Mouse (Mus musculus) cerebellum, postnatal 25 days (tissue): ENCODE data around the gene Dnajc17.

ENCODE experiments used
- DNase-seq, 2 experiments: peaks; one replicate each; pipeline ENCODE4 v3.0.0; 2021; ENCODE audit warnings: mixed read lengths in 2 of 2

Gene Dnajc17

DNA sequence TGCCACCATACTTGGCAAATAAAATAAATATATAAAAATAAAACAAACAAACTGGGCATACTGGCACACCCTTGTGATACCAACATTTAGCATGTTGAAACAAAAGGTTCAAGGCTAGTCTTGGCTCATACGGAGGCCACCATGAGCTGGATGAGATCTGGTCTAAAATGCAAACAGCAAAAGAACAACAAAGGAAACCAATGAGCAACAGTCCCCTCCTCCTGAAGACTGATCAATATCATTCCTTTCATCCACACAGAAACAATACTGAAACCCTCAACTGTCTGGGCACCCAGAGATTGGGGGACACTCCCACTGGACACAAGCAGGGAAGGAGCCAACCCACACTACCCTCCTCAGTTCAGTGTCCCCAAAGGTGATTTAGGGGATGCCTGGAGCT lies 11.1 kb downstream of the Dnajc17 start:
- no peak for DNase-seq

DNA sequence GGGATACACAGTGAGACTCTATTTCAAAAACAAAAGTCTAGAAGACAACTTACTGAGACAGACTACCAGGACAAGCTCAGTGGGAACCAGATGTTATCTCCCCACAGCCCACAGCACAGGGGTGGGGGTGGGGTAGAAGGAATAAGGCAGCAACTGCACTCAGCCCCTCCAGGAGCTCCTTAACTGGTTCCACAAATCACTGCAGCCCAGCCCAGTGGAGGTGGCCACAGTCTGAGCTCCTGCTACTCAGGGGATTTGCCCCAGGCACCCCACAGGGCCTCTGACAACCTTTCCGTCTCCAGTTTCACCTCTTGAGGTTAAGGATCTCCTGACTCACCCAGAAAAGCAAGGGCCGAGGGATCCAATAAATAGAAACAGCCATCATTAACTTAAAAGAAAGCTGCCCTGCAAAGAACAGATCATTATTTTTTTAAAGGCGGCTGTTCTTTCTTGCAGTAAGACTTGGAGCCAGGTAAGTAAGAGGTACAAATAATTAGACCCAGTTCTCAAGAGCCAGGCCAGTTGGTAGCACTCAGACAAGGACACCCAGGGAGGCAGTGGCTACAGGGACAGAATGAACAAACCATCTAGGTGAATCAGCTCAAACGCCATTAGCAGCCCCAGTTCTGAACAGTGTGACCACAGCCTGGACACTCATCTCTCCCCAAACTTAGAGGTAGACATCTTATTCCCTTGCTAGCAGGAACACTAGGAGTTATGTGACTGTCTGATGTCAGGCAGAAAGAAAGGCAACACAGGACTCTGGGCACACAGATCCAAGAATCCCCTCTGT lies 12.1 kb downstream of the Dnajc17 start:
- DNase-seq: no peak

DNA sequence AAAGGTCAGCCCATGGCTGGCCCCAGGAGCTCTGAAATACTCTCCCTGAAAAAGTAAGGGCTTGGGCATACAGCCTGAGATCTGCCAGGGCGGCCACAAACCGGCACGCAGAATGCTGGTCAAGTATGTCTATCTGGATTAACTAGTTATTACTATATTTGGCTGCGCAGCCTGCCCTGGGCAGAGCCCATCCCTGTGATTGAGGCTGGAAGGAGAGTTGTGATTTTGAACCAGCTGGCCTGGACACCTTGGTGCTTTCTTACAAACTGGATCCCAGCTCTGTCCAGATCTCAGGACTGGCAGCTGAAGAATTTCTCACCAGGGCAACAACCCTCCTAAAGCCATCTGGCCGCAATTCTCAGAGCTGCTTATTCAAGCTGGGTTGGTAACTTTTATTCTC lies 14.5 kb downstream of the Dnajc17 start:
- peak; percentile 19 to 28 for DNase-seq

DNA sequence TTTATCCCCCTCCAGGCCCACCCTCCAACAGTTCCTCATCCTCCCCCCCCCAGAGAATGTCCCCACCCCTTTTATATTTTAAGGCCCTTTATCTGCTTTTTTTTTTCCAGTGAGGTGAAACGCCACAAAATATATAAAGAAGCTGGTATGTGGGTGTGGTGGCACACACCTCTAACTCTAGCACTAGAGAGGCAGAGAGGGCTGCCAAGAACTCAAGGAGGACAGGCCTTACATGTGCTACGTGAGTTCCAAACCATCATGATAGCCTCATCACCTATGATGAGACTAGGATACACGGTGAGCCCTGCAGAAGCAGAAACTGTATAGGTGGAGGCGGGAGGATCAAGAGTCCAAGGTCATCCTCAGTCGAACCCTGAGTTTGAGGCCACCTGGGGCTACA lies 17.6 kb downstream of the Dnajc17 start:
- no peak for DNase-seq

DNA sequence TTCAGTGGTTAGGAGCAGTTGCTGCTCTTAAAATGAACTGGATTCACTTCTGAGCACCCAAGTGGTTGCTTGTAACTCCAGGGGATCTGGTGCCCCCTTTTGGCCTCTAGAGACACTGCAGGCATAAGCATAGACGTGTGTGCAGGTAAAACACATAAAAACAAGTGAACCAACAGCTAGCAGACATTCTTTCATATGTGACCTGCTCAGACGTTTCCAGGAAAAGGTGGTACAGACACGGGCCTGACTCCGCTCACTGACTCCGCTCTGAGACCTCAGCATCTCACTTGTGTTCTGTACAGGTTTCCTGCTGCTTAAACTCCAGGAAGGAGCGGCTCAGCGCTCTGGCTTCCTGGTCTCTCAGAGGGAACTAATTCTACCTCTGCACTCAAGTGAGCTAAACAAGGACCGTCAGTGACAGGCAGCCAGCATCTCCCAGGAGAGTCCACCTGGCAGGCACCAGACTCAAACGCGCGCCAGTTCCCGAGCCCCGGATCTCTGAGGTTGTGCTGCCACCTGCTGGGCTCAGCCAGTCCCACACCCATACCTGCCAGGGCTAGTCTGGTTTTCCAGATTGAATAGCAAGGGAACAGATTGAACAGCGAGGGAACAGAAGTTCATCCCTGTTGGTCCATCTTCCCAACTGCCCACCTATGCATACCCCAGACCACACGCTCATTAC lies 19.4 kb downstream of the Dnajc17 start:
- DNase-seq: peak; percentile 94 to 95

DNA sequence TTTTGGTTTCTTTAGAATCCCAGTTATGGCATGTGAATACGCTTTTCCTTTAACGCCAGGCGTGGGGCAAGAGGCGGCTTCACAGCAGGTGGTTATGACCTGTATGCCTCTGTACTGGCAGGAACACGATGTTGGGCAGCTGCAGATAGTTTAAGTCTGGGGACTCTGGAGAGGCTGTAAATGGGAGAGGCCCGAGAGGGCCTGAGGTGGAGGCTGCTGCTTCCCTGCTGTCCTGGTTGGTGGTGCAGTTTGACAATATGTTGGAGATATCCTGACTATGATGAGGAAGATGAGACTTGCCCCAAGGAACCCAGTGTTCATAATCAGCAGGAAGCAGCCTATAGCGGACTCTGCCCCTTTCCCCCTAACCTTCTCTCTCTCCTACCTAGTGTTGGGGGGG lies 25.7 kb downstream of the Dnajc17 start:
- DNase-seq: no peak

DNA sequence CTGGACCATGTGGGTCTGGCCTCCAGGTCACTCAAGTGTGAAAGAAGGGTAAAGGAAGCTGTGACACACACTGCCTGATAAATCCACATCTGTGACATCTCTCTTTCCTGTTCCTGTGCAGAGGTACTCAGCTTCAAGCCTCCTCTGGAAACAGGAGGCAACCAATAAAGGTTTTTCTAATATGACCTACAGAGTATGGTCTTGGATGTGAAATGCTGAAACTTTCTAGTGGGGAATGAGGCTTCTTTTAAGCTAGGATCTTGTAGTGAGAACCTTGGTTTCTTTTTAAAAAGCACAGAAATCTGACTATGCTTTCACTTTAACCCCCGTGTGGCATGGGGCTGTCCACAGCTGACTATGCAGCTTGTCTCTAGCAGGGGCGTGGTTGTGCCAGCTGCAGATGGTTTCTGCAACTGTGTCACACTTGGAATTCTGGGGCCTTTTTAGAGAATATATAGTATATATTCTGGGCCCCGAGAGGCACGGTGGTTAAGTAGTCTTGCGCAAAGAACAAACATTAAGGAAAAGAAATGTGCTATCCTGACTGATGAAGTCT lies 31.1 kb downstream of the Dnajc17 start:
- DNase-seq: no peak

DNA sequence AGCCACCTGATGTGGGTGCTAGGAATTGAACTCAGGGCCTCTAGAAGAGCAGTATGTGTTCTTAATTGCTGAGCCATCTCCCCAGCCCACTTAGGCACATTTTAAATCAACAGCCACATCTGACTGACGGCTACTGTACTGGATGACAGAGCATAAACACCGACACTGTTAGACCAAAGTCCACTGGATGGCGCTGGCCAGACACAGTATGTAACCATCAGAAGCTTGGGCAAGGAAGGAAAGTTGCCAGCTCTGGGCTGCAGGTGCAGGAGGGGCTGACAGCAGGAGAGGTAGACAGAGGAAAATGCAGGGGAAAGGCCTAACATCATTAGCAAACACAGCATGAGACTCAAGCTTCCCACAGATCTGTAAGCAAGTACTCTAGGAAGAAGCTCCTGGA lies 31.8 kb downstream of the Dnajc17 start:
- no peak for DNase-seq

DNA sequence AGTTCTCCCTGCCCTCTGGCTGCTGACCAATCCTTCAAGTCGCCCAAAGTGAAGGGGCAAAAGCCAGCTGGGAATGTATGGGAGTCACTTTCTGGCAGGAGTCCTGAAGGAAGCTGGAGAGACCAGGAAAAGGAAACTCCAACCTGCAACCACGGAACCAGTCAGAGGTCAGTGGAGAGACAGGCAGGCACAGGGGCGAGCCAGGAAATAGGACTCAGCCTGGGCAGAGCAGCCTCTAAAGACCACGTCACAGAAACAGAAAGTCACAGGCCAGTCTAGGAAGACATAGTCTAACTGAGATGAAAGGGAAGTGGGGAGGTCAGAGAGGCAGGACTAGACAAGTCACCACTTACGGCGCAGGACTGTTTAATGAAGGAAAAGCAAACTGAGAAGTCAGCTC lies 33.0 kb downstream of the Dnajc17 start:
- no peak for DNase-seq

DNA sequence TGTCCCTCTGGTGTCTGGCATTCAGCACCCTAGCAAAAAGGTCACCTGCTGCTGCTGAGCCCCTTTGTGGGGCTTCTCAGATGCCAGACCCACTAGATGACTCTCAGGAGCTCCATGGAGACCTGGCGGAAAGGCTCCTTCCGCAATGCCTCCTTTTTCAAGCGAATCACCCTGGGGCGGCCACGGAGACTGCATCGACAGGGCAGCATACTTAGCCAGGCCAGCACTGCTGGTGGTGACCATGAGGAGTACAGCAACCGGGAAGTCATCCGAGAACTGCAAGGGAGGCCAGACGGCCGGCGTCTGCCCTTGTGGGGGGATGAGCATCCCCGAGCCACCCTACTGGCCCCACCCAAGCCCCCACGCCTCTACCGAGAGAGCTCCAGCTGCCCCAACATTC lies 33.7 kb downstream of the Dnajc17 start:
- DNase-seq: no peak

DNA sequence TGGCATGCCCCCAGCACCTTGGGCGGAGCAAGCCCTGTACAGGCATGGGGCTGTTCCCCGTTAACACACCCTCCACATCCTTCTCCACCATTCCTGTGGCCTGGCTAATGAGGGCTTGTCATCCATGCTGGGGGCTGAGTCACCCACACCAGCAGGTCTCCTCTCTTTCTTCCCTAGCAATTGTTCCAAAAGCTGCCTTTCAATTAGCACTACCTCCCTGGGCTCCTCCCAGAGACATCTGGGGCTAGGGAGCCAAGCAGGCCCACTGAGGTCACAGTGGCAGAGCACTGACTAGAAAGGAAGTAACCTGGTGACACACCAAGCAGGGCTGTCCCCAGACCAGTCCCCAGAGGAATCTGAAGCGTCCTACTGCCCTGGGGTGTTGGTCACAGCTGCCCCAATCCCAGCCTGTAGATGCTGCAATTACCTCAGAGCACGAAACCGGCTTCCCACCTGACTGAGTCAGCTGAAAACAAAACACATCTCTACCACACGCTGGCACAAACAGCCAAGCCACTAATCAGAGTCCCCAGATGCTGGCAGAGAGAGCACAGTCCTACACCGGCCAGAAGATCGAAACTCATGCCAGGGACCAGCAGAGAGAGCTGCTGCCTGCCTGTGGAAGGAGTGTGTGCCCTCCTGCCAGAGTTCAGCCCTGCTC lies 34.5 kb downstream of the Dnajc17 start, which contains the start of gene Gm14137:
Gene Gm14137 (plus strand): TSS at position 519 of the 661 bp plus-strand sequence.
- DNase-seq: no peak

DNA sequence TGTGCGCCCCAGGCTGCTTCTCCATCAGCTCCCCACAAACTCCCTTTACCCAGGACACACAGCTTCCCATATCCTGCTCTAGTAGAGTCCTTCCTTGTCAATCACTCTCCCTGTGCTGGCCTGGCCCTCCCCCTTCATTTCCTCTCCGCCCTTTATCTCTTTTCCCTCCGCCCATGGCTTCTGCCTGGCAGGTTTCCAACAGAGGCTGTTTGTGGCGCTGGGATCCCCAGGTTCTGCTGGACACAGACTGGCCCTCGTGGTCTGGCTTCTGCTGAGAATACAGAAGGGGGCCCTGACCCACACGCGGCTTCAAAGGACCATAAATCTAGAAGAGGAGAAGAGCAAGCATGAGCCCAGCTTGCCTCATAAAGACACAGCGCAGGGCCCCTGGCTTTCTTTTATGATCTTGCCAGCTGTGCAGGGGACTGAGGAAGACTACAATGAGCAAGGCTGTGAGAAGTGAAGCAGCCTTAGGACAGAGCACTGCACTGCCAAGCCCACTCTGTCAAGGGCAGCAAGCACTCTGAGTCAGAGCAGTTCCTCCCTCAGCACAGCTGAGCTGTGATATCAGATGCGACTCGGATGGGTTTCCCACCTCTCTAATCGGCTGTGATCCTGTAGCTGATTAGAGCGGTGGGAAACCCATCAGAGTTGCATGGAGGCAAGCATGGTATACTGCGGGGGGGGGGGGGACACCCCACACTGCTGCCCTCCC lies 35.6 kb downstream of the Dnajc17 start:
- peak in 1 of 2 experiments; percentile 39 for DNase-seq

DNA sequence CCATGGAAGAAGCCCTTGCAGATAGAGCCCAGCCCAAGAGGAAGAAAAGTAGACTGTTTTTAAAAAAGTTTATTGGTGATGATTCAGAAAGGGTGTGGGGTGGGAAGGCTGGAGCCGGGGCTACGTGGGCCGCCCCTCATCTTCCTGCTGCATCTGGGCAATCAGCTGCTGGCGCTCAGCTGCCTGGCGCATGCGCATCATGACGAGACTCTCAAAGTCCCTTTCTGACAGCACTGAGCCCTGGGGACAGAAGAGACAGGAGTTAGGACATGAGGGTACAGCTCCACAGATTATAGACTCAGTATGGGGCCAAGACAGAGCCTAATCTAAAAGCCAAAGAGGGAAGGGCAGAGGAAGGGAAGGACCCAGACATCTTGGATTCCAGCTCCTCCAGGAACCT lies 36.1 kb downstream of the Dnajc17 start:
- no peak for DNase-seq

DNA sequence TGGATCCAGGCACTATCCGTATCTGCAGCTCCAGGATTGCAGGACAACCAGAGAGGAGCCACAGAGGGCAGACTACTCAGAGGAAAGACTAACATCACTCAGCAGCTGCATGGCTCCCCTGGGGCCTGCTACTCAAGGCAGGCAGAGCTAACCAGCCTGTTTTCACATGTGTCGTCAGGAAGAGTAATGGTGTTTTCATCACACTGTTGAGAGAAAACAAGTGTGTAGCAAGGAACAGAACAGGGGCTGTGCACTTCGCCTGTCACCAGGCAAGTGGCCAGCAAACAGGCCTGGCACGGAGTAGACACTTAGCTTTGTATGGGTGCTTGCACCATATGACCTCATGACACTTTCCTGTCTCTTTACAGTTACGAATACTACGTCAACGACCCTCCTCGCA lies 37.0 kb downstream of the Dnajc17 start:
- no peak for DNase-seq

DNA sequence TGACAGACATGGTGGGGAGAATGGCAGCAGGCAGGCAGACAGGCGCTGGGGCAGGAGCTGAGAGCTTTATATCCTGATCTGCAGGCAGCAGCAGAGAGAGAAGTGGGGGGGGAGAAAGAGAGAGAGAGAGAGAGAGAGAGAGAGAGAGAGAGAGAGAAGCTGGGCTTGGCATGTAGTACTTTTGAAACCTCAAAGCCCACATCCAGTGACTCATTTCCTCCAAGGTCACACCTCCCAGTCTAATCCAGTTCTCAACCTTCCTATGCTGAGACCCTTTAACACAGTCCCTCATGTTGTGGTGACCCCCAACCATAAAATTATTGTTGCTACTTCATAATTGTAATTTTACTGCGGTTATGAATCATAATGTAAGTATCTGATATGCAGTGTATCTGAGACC lies 38.3 kb downstream of the Dnajc17 start:
- DNase-seq: no peak

DNA sequence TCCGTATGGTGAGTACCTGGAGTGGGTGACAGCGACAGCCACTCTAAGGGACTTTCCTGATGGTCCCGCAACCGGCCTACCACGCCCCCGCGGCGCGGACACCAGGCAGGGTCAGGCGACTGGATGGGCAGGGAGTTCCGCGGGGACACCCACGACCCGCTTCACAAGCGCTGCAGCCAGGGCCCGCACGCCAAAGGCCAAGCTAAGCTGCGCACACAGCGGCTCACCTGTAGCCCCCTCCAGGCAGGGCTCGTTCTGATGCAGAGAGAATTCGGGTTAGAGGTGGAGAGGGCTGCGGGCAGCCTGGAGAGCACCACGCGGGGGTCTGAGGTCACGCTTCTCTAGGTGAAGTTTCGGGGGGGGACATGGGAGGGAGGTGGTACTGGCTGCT lies 40.7 kb downstream of the Dnajc17 start:
- no peak for DNase-seq

DNA sequence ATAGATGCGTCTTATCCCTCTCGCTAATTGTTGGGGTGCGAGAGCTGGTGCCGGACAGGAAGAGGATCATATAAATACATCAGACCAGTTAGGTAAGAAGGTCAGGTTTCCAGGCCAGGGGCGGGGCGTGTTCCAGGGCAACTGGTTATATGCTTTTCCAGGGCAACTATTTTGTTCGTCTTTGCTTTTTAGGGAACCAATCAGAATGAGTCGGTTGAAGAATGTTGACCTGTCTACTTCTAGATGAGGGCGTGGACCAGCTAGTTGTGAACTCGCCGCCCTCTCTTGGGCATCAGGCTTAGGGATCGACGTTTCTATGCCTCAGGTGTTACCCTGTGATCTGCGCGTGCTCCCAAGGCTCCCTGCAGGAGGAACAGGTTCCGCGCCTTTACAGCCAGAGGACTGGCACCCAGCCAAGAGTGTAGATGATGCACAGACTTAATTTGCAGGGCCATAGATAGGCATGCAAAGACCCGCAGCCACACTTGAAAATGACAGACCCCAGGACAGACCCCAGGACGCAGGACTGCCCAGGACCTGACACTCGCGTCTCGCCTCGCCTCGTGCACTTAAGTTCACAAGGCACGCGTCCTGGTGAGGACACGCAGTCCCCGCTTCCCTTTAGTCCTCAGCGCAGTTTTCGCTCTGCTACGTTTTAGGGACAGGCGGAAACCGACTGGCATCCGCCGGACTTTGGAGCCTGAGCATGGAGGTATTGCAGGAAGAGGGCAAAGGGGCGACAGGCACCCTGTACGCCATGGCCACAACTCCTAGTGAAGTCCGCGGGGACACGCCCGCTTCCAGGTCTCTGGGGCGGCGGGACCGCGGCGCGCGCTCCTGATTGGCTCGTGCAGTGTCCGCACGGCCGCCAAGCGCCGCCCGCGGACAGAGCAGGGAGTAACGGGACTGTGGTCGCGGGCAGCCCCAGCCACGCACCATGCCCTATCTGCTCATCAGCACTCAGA lies 41.4 kb downstream of the Dnajc17 start, which contains the start of gene Gchfr:
Gene Gchfr (plus strand): TSS at position 873 of the 965 bp plus-strand sequence.
- DNase-seq: peak; percentile 53 to 71

DNA sequence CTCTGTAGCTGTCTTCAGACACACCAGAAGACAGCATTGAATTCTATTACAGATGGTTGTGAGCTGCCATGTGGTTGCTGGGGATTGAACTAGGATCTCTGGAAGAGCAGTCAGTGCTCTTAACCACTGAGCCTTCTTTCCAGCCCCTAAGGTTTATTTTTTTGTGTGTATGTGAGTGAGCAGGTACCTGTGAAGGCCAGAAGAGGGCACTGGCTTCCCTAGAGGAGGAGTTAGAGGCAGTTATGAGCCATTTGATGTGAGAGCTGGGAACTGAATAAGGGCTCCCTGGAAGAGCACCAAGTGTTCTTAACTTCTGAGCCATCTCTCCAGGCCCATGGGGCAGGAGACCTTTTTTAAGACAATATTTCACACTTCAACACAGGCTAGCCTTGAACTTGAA lies 43.2 kb downstream of the Dnajc17 start:
- DNase-seq: no peak

DNA sequence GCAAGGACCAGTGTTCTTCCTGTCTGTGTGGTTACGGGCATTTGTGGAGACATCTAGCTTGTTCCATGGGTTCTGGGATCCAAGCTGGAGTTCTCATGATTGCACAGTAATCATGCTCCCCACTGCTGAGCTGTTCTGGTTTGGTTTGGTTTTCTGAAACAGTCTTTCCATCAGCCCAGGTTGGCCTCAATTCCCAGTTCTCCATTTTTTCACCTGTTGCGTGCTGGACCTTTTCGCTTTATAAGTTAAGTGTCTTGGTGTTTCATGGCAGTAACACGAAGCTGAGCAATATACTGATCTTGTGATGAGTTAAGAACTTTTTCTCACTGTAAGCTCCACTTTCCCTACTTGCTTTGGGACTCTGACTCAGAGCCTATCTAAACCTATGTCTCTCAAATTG lies 44.6 kb downstream of the Dnajc17 start:
- no peak for DNase-seq

DNA sequence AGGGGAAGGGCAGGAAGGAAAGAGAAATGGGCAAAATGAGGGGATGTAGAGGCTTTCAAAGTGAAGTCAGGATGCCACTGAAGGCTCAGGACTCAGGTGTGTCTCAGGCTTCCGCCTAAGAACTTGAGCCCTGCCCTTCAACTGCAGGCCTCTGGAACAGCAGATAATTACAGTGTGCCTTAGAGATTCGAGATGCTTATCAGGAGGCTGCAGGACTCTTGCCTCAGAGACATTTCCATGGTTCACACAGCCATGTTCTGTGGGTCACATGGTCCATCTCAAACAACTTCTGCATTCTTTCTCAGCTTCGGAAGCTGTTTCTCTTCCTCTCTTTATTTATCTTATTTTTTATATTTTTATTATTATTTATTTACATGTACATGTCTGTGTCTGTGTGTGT lies 45.5 kb downstream of the Dnajc17 start:
- no peak for DNase-seq

DNA sequence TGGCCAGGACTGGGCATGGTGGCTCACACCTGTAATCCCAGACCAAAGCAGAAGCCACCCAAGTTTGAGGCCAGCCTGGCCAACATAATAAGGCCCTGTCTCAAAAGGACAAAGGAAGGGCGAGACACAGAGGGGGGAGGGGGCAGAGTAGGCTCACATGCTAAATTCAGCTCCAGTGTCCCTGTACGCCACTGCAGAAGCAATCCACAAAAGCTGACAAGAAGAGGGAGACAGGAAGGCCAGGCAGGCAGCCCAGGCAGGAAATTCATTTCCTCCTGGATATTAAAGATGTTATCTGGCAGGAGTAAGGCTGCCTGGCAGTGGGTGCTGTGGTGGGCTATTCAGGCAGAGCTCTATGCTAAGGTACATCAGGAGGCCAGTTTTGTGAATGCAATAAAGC lies 47.3 kb downstream of the Dnajc17 start:
- no peak for DNase-seq

DNA sequence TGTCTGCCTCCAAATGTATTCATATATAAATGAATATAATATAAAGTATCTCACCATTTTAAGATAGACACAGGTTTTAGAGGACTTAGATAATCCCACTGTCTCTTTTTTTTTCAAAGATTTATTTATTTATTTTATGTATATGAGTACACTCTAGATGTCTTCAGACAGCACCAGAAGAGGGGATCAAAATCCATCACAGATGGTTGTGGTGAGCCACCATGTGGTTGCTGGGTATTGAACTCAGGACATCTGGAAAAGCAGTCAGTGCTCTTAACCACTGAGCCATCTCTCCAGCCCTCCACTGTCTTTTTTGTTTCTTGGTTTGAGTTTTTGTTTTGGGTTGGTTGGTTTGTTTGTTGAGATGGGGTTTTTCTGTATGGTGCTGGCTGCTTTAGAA lies 50.8 kb downstream of the Dnajc17 start:
- no peak for DNase-seq
